Mouse (Mus musculus) midbrain, embryonic 14.5 days (tissue): ENCODE data around the gene Wnt8b. TPM values are rescaled to one million over a fixed set of nuclear protein-coding genes. Genes with fewer than 3 reads are reported as not detected.

Experiments
- ATAC-seq: fragments of 200-750 bp; cut with Nextera tagmentation; 2 replicates; pipeline ENCODE4 v1.8.0; 2017; ENCODE audit warnings: moderate number of reproducible peaks, moderate library complexity; ENCODE audit not compliant: low FRiP score, low TSS enrichment
- DNase-seq: peaks from one replicate; pipeline ENCODE4 v3.0.0-alpha.2; 2015
- H3K27ac ChIP-seq: fragments of 300-500 bp; sonication (generic); replicated peaks from 2 replicates; pipeline ENCODE4 v1.5.1; 2014; ENCODE audit warnings: mild to moderate bottlenecking, low read depth, low read length, moderate library complexity
- H3K27me3 ChIP-seq: fragments of 300-500 bp; sonication (generic); 2 replicates; pipeline ENCODE4 v1.6.1; 2014; ENCODE audit warnings: low read length, control low read depth, mixed read lengths; ENCODE audit not compliant: control insufficient read depth, insufficient read depth
- H3K36me3 ChIP-seq: fragments of 300-500 bp; sonication (generic); 2 replicates; pipeline ENCODE4 v1.6.1; 2014; ENCODE audit warnings: low read length, control low read depth; ENCODE audit not compliant: control insufficient read depth, insufficient read depth
- H3K4me1 ChIP-seq: fragments of 300-500 bp; sonication (generic); 2 replicates; pipeline ENCODE4 v1.6.1; 2014; ENCODE audit warnings: mild to moderate bottlenecking, antibody characterized with exemption, low read length, control low read depth; ENCODE audit not compliant: control insufficient read depth, insufficient read depth
- H3K4me2 ChIP-seq: fragments of 300-500 bp; sonication (generic); 2 replicates; pipeline ENCODE4 v1.6.1; 2014; ENCODE audit warnings: mild to moderate bottlenecking, low read length, moderate library complexity
- H3K4me3 ChIP-seq: fragments of 300-500 bp; sonication (generic); replicated peaks from 2 replicates; pipeline ENCODE4 v1.5.1; 2014; ENCODE audit warnings: low read depth, low read length
- H3K9ac ChIP-seq: fragments of 300-500 bp; sonication (generic); replicated peaks from 2 replicates; pipeline ENCODE4 v1.6.1; 2014; ENCODE audit warnings: mild to moderate bottlenecking, low read length, moderate library complexity
- H3K9me3 ChIP-seq: fragments of 300-500 bp; sonication (generic); 2 replicates; pipeline ENCODE4 v1.6.1; 2016; ENCODE audit warnings: low read length, control low read depth, mixed read lengths; ENCODE audit not compliant: control insufficient read depth
- WGBS: fragments of 180-500 bp; shearing (Covaris S2); extraction: QIAGEN DNeasy Blood & Tissue Kit; methylation state at CpG from one replicate; pipeline ENCODE4 v1.1.7; 2014; 5-methylcytosine and 5-hydroxymethylcytosine counted together
- polyA plus RNA-seq: library from polyadenylated mRNA; unstranded; fragments of >200 nt; fragmentation: Nextera tagmentation; extraction: Ambion mirVana; gene quantifications from 2 replicates; pipeline ENCODE4 v1.2.1, GENCODE M21; 2014

The Wnt8b gene
- polyA plus RNA-seq, 1 experiment from 2014 or later, result 1.2 TPM

DNA sequence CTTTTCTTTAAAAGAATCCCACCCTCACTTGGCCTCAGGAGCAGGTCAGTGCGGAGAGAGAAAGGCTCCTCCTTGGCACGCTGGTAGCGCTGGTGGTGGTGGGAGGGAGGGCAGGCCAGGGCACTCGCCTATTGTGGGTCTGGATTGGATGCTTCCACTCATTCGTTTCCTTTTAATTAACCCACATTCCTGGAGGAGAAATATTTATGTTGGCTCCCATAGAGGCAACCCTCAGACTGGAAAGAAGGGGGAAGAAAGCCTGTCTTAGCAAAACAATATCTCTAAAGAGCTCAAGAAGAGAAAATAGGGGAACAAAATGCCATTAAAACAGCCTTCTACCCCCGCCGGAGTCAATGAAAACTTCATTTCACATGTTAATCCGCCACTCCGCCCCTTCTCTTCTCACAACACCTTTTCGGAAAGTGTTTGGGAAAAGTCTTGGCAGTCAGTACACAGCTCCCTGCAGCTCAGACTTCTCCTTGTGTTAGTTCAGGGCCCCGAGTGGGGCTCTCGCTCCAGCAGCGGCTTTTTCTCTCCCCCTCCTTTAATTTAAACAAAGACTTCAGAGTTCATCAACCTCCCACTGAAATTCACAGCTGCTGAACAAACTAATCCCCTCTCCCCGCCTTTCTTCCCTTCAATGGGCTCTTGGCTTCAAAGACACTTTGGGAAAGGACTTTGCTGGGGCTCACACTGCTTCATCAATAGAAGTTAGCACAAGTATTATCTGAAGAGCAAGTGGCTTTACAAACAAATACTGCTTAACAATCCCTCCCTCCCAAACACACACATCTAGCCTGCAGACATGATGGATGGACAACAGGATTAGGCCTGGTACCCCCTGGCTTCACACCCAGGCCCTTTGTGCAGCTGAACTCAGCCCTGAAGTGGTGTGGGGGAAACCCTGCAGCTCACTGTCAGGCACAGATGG is 21.5 kb downstream of the Wnt8b start:
- peaks cover 27% of the 10 kb centered on the region for H3K4me1 ChIP-seq
- DNase-seq (peak; percentile 75), ATAC-seq (peak; percentile 71)
- WGBS, result 2% methylated on average over 14 of the region's 14 CpGs
- no peak overlapping the region for H3K27ac ChIP-seq
- H3K9me3 ChIP-seq, result no peaks in the 10 kb centered on the region
- H3K36me3 ChIP-seq, result no peaks in the 10 kb centered on the region
- peaks cover 96% of the 10 kb centered on the region for H3K27me3 ChIP-seq
- no peak overlapping the region for H3K4me3 ChIP-seq
- H3K9ac ChIP-seq, result no peak overlapping the region
- H3K4me2 ChIP-seq, result peak overlapping the region; percentile 15; the same call in 1 of the 2 replicates

DNA sequence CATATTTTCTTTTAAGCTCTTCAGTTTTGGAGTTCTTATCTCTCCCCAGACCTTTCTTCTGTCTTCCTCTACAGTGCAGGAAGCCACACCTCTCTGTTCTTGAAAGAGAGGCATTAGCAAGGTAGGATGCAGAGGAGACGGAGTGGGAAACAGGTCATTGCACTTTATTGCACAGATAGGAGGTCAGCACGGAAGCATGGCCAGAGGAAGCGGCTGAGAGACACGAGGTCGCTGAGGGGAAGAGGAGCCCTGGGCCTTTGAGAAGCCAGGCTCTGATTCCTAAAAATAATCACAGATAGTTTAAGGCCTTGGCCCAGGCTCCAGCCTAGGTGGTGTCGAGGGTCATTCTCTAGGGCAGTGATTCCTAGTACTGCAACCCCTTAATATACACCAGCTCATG is 22.5 kb downstream of the Wnt8b start:
- DNase-seq (no peak), ATAC-seq (no peak)
- Histone ChIP-seq H3K9ac (no peak overlapping the region), H3K9me3 (no peaks in the 10 kb centered on the region), H3K27ac (no peak overlapping the region), H3K4me3 (no peak overlapping the region), H3K36me3 (no peaks in the 10 kb centered on the region), H3K4me2 (no peak overlapping the region), H3K27me3 (peaks cover 96% of the 10 kb centered on the region), H3K4me1 (peaks cover 27% of the 10 kb centered on the region)
- WGBS, result 22% methylated on average over 6 of the region's 6 CpGs

DNA sequence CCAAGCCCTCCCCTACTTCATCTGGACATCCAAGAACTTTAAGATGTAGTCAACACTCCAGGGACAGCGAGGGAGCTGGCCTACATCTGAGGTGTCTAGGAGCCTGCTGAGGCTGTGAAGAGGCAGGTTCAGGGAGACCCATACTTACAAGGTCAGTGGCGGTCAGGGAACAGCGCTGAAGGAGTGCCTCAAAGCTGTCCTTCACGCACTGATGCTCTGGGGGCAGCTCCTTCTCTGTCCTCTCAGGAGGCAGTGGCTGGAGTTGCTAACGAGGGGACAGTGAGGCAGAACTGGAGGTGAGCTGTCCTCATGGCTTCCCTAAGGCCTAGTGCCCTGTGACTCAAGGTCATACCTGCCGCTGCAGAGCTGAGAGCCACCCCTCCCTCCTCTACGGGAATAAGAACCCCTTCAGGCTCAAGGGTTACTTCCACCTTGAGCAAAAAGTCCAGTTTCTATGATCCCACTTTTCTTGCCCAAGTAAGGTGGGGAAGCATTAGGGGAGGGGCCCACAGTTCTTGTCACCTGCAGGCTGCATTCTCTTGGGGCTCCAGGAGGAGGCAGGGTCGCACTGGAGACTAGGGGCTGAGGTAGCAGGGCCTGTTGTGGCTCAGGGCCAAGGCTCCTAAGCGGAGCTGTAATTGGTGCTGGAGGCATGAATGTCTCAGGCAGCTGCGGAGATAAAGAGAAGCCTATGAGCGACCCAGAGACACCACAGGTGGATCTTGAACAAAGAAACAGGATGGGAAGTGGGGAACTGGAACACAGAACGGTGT is 24.9 kb downstream of the Wnt8b start:
- Histone ChIP-seq H3K36me3 (no peaks in the 10 kb centered on the region), H3K4me2 (no peak overlapping the region), H3K4me3 (no peak overlapping the region), H3K9me3 (no peaks in the 10 kb centered on the region), H3K27me3 (peaks cover 90% of the 10 kb centered on the region), H3K9ac (no peak overlapping the region), H3K27ac (no peak overlapping the region), H3K4me1 (0 out of 2 replicates have a peak, but pooled peaks cover 13% of the 10 kb centered on the region)
- DNase-seq (no peak), ATAC-seq (no peak)
- 36% methylated on average over 12 of the region's 12 CpGs for WGBS

DNA sequence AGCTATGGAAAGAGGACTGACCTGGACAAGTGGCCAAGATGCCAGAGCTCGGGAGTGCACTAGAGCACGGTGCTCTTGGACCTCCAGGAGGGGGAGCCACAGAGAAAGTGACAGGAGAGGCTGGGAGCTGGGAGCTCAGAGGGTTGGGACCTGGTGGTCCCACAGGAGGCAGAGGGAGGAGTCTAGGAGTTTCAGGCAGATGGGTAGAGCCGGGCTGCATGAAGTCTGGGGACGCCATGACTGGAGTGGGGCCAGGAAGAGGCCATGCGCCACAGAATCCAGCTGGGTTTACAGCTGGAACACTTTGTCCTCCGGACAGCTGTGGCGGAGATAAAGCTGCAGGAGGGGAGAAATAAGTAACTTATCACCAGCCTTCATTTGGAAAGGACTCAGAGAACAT is 25.9 kb downstream of the Wnt8b start:
- Histone ChIP-seq H3K27ac (no peak overlapping the region), H3K4me3 (no peak overlapping the region), H3K36me3 (no peaks in the 10 kb centered on the region), H3K4me2 (no peak overlapping the region), H3K4me1 (0 out of 2 replicates have a peak, but pooled peaks cover 8% of the 10 kb centered on the region), H3K9me3 (no peaks in the 10 kb centered on the region), H3K9ac (no peak overlapping the region), H3K27me3 (peaks cover 89% of the 10 kb centered on the region)
- DNase-seq (no peak), ATAC-seq (no peak)
- WGBS, result 28% methylated on average over 7 of the region's 7 CpGs

DNA sequence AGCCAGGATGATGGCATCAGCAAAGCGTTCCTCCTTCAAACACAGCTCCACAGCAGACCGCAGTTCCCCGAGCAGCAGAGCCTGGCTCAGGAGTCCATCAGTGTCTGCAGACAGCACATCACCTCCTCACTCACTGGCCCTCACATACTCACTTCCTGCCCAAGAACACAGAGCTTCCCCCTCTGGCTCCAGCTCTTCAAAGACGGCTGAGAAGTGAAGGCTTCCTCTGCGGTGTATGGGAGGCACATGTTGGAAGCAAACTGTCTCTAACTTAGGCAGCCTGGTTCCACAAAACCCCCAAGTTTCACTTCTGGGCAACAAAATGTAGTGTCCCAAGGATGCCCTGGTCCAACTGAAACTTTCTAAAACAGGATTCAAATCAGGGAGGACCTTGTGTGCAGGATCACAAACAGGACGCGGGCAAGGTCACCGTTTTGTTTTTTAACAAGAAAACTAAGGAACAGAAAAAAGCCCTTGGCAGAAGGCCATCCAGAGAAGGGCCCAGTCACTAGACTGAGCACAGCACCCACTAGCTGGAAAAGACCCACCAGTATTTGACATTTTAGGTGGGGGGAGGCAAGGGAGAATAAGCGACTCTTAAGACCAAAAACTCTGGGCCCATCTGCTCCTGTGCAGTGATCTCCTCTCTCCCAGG is 32.4 kb downstream of the Wnt8b start:
- H3K4me2 ChIP-seq, result no peak overlapping the region
- 93% methylated on average over 9 of the region's 9 CpGs for WGBS
- no peaks in the 10 kb centered on the region for H3K36me3 ChIP-seq
- DNase-seq (no peak), ATAC-seq (no peak)
- H3K9ac ChIP-seq, result no peak overlapping the region
- H3K27ac ChIP-seq, result no peak overlapping the region
- no peaks in the 10 kb centered on the region for H3K9me3 ChIP-seq
- no peak overlapping the region for H3K4me3 ChIP-seq
- H3K27me3 ChIP-seq, result peaks cover 67% of the 10 kb centered on the region
- no peaks in the 10 kb centered on the region for H3K4me1 ChIP-seq

DNA sequence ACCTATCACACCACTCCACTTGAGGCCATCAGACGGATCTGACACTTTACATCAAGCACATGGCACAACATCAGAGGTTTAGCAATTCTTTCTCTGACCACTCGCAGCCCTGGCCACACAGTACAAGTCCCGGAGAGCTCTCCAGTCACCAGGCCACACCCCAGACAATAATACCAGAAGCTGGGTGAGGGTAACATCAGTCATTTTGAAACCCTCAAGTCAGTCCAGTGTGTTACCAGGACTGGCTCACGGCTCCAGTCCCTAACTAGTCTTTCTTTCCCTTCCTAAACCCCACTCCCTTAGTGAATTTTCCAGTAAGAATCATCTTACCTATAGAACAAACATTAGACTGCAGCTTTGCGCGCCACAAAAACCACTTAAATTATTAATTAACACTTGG is 36.7 kb downstream of the Wnt8b start:
- ATAC-seq (no peak), DNase-seq (no peak)
- H3K36me3 ChIP-seq, result no peaks in the 10 kb centered on the region
- 82% methylated on average over 6 of the region's 6 CpGs for WGBS
- H3K9ac ChIP-seq, result no peak overlapping the region
- H3K27me3 ChIP-seq, result peaks cover 52% of the 10 kb centered on the region
- no peak overlapping the region for H3K4me2 ChIP-seq
- no peak overlapping the region for H3K4me3 ChIP-seq
- H3K4me1 ChIP-seq, result no peaks in the 10 kb centered on the region
- H3K9me3 ChIP-seq, result no peaks in the 10 kb centered on the region
- H3K27ac ChIP-seq, result no peak overlapping the region

DNA sequence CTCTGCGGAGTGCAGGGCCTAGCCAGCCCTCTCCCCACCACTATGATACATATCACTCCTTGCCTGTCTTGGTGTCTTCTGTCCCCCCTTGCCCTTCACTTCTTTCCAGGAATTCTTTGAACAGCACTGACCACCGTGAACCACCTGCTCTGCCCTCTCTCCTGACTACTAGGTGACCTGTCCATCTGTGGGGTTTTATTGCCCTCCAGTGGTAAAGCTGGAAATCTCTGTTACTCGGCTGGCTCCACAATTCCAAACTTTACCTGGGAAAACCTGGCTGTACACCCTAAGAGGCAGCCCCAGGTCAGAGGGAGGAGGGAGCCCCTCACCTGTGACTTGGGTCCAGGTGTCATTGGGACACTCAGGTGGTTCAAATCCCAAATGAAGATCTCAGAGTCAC is 42.1 kb downstream of the Wnt8b start:
- no peak overlapping the region for H3K27ac ChIP-seq
- H3K27me3 ChIP-seq, result peaks cover 24% of the 10 kb centered on the region
- 38% methylated on average over 3 of the region's 3 CpGs for WGBS
- ATAC-seq, result no peak
- H3K4me2 ChIP-seq, result no peak overlapping the region
- H3K4me1 ChIP-seq, result no peaks in the 10 kb centered on the region
- DNase-seq, result peak; percentile 62
- no peaks in the 10 kb centered on the region for H3K9me3 ChIP-seq
- H3K9ac ChIP-seq, result no peak overlapping the region
- no peak overlapping the region for H3K4me3 ChIP-seq
- H3K36me3 ChIP-seq, result no peaks in the 10 kb centered on the region

DNA sequence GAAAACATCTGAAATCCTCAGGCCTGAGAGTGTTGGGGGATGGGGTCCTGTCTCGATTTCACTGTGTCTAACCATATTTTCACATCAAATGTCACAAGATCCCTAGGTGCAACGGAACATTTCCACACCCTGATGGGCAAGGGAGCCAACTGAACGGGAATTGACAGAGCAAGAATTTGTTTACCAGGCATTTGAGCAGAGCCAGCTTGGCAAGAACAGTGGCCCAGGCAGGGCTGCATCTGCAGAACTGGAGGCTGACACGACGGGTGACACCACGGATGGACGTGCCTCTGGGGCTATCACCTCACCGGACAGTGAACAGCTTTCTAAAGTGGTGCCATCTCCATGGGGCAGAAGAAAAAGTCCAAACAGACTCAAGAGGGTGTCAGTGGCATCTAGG is 44.1 kb downstream of the Wnt8b start:
- Histone ChIP-seq H3K27ac (no peak overlapping the region), H3K9ac (no peak overlapping the region), H3K4me2 (no peak overlapping the region), H3K4me1 (no peaks in the 10 kb centered on the region), H3K9me3 (0 out of 2 replicates have a peak, but pooled peaks cover 4% of the 10 kb centered on the region), H3K4me3 (no peak overlapping the region), H3K36me3 (no peaks in the 10 kb centered on the region), H3K27me3 (peaks cover 10% of the 10 kb centered on the region)
- ATAC-seq (no peak), DNase-seq (no peak)
- 85% methylated on average over 8 of the region's 8 CpGs for WGBS
